Mouse (Mus musculus) thymus, postnatal 36 days (tissue): ENCODE measurements around the gene Sarm1.

Source experiments
- DNase-seq, 2 experiments: peaks; one replicate each; pipeline ENCODE4 v3.0.0; 2022; ENCODE audit warnings: mixed read lengths in 2 of 2

Sarm1 gene

DNA sequence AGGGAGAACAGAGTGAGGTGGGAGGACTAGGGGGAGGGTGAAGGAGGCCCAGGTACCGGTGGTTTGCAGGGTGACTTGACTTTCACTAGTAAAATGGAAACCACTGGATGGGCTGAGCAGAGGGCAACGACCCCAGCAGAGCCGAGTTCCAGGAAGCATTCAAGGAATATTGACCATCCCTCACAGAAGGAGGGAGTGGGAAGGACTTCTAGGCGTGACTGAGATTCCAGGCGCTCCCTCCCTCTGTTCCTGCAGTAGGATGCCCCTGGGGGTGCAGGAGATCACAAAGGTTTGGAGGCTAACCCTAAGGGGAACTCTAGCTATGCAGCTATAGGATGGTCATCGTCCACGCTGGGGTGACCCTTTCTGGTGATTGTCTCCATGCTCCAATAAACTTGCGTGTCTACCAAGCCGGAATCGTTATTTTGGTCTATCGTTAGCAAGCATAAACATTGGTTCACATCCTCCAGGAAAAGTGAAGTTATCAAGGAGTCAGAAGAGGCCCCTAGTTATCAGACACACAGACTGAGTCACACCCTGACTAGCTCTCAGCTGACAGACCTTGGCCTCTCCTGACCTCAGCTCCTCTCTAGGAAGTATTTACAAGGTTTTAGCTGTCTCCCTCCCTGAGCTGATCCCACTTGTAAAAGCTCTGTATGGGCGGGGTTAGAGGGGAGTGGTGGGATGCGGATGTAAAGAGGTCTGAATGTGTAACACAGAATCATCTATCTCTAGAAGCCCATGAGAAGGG is 34.1 kb downstream of the Sarm1 start:
- DNase-seq, result no peak

DNA sequence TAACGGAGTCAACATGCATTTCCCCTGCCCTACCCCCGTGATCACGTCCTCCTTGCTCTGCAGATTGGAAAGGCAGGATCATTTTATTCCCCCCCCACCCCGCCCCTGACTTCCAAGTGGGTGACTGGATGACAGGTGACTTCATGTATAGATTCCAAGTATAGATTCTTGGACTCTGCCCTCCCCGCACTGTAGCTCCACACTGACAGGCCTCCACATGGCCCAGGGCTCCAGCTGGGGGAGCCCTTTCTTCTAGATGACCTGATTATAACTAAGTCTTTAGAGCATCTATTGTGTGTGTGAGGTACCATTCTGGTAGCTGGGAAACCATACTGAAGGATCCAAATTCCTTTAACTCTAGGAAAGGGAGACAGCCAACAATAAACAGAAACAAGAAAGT is 34.9 kb downstream of the Sarm1 start:
- no peak for DNase-seq

DNA sequence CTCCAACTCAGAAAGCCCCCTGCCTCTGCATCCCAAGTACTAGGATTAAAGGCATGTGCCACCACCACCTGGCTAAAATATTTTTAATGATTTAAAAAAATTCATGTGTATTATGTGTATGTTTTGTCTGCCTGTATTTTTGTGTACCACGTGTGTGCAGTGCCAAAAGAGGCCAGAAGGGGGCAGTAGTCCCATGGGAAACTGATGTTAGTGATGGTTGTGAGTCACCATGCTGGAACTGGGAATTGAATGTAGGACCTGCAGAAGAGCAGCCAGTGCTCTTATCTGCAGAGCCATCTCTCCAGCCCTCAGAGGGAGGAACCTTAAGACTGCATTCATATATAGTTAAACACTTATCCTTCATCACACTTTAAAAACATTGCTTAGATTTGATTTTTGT is 35.7 kb downstream of the Sarm1 start:
- DNase-seq, result no peak

DNA sequence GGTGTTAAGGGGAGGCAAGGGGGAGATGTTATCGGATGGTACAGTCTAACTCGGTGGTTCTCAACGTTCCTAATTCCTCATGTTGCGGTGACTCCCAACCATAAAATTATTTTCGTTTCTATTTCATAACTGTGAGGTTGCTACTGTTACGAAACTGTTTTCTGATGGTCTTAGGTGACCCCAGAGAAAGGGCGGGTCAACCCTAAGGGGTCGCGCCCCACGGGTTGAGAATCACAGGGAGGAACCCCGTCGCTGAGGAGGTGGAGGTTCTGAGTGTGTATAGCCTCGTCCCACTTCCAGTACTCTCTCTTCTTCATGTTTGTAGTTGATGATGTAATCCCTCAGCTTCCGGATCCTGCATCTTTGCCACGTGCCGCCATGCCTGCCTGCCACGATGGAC is 38.8 kb downstream of the Sarm1 start:
- no peak for DNase-seq

DNA sequence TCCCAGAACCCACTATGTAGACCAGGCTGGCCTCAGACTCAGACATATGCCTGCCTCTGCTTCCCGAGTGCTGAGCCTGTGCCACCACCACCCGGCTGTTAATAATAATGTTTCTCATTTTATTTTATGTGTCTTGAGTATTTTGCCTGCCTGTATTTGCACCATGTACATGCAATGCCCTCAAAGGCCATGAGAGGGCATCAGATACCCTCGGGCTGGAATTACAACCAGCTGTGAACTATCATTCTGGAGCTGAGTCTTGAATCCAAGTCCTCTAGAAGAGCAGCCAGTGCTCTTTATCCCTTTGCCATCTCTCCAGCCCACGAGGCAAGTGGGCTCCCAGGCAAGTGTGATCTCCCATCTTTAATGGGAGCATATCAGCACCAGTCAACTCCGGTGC is 42.2 kb downstream of the Sarm1 start:
- peak; percentile 15 to 33 for DNase-seq

DNA sequence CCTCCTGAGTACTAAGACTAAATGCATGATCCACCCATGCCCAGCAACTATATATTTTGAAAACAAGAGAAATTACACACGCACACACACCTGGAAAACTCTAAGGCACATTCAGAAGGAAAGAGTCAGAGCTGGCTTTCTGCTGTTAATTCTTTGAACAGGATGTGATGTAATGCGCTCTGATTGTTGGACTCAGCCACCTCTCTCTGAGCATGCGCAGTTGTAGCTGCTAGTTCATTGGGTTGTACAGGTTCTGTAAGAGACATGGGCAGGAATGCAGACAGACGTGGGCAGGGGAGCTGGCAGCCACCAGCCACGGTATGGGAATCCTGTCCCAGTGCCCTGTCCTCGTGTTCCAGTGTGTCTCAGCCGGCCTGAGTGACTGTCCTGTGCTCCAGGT is 43.3 kb downstream of the Sarm1 start:
- DNase-seq, result no peak

DNA sequence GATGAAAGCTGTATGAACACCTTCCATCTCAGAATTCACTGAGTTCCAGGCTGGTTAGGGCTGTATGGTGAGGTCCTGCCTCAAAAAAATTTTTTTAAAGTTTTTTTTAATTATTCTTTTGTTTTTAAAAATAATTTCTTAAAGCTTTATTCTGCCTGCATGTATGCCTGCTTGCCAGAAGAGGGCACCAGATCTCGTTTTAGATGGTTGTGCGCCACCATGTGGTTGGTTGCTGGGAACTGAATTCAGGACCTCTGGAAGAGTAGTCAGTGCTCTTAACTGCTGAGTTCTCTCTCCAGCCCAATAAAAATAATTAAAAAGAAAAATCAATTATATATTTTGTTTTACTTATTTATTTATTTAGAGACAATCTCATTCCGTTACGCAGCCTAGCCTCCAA is 43.9 kb downstream of the Sarm1 start:
- peak; percentile 60 to 69 for DNase-seq

DNA sequence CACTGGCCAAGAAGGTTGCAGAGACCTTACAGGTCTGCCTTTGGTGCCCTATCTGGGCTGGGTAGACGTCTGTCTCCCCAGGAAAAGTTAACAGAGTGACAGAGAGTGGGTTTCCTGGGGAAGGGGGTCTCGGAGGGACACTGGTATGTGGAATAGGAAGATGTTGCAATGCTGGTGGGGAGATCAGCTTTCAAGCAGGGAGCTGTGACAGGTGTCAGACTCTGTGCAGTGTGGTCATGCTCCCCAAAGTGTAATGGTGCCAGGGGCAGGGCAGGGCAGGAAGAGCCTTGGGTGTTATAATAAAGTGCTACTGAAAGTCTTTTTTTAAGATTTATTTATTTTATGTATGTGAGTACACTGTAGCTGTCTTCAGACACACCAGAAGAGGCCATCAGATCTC is 47.2 kb downstream of the Sarm1 start:
- no peak for DNase-seq

DNA sequence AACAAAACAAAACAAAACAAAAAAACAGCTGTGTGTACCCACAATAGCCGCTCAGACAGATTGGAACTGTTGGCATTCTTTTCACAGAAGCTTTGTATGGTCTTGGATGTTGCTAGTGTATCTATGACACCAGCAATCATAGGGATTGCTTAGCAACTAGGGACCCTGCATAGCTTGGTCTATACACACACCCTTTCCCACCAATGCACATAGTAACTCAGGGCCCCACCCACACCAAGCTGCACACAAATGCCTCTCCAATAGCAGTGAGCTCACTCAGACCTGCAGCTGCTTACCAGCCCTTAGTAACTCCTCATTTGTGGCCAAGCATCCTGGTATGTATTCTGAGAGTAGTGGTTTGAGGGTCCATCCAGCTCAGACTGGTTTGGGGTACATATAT is 49.3 kb downstream of the Sarm1 start:
- DNase-seq, result no peak

DNA sequence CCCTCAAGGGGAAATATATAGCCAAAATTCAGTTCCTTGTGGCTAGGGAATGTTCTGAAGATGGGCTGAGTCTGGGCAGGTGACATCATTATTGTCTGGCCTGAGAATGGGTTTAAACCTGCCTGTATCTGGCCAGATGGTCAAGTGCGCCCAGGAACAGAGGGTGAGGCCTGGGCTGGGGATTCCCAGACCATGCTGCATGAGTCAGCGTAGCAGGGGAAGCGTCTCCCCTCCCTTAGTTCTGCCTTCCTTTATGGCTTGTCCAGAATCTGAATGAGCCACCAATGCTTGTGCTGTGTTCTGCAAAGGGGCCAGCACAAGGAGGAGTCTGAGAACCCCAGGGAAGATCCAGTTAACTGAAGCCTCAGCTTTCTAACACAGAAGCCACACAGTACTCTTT is 50.4 kb downstream of the Sarm1 start:
- no peak for DNase-seq

DNA sequence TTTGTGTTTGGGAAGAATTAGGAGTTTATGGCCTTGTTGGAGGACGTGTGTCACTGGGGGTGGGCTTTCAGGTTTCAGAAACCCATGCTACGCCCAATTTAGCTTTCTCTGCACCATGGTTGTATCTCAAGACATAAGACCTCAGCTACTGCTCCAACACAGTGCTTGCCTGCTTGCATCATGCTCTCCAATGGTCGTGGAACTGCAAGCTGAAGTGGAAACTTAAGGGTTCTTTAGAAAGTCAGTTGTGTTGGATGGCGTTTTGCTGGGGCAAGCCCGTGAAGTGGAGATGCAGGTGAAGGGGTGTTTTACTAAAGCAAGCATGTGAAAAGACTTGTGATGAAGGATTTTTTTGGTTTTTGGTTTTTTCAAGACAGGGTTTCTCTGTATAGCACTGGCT is 54.4 kb downstream of the Sarm1 start:
- DNase-seq, result no peak

DNA sequence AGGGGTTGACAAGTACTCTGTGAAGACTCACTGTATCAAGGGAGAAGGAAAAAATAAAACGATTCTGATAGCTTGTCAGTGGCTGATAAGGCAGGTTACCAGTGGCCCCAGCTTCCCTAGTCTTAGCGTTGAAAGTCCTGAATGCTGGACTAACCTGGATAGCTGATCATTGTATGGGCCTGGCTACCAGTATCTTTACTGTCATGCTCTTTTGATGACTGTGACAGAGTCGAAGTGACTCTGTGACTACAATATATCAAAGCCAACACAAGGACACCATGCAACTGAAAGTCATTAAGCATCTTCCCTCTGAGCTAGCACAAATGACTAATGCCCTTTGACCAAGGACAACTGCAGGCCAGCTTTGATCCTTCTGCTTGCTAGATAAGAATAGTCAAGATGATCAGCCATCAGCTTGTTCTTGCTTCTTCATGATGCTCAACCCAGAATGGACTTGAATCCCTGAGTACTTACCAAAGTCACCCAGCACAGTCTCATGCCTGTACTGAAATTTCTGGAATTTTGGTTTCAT is 59.1 kb downstream of the Sarm1 start:
- DNase-seq, result no peak

DNA sequence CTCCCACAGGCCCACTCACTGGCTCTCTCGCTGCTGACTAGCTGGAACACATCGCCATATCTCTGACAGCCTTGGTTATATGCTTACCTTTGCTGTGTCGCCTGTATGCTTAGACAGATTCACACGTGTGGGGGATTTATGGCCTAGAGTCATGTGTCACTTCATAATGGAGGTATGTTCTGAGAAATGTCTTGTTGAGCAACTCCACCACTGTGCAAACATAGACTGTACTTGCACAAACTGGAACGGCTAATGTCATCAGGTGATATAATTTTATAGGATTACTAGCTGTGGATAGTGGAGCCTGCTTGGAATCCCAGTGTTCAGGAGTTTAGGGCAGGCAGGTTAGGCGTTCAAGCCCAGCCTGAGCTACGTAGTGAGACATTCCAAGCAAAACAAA is 60.4 kb downstream of the Sarm1 start:
- no peak for DNase-seq

DNA sequence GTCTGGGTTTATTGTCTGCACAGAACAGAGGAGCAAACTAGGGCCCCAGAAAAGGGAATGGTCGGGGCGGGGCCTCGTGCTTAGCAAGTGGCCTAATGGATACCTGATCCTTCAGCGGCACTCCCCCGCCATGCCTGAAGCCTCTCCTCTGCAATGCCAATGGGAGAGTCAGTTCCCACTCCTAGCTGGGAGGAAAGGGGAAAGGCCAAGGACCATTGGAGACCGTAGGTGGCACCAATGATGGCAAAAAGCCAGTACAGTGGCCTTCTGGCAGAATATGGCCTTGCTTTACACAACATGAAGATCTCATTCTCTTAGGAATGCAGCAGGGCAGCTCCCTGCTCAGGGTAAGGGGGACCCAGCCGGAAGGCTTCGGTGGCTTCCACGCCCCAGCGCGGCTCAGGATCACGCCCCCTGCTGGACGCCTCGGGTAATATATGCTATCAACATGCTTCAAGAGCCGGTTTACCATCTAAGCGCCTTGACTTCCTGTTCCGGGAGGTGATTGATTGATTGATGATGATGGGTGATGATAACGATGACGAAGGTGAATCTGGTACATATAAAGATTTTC is 61.7 kb downstream of the Sarm1 start:
- peak; percentile 36 to 42 for DNase-seq

DNA sequence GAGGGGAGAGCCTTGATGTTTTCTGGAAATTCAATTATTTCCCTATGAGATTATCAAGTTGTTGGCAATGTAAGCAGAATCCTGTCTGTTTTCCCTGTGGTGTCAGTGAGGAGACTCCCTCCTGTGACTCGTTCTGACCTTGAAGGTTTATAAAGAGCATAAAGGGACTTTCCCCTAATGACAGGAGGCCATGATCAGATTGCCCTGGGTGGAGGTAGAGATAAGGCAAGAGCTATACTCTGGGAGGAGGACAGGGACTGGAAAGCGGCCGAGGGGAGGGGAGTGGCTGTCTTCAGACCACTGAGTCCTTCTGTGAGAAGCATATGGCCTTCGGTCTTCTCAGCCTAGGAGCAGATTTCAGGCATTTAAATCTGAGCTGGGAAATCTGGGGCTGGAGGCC is 63.5 kb downstream of the Sarm1 start:
- DNase-seq, result no peak

DNA sequence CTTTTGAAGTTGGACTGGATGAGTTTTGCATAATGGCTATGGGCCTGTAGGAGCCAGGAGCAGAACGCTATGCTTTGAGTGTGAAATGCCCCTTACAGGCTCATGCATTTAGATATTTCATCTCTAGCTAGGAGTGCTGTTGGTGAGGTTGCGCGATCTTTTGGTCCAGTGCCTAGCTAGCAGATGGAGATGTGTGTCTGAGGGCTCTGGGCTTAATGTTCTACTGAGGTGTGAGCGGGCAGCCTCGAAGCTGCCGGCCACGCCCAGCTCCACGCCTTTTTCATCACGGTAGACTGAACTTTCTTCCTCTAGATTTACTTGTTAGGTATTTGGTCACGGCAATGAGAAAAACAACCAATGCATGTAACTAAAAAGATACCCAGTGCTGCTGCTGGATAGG is 66.4 kb downstream of the Sarm1 start:
- no peak for DNase-seq

DNA sequence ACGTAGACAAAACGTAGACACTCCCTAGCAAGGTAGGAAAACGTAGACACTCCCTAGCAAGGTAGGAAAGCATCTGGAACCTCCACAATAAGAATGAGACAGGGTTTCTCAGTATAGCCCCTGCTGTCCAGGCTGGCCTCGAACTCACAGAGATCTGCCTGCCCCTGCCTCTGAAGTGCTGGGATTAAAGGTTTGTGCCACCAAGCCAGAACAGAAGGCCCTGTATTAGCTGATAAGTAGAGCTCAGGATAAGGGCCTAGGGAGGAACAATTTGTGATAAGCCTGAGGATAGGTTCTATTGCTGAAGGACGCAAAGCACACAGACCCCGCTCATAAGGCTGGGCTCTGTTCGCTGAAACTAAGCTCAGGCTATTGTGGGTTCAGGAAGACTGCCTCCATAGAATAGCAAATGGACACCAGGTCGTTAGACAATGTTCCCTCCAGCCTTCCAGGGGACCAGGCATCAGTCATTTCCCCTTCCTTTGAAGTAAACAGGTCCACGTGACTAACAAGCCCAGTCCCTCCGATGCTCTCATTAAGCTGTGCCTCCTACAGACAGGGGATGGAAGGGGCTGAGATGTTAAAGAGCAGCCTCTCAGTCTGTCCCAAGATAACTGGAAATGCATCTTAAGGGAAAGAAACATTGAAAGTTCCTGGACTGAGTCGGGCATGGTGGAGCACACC is 67.2 kb downstream of the Sarm1 start:
- no peak for DNase-seq

DNA sequence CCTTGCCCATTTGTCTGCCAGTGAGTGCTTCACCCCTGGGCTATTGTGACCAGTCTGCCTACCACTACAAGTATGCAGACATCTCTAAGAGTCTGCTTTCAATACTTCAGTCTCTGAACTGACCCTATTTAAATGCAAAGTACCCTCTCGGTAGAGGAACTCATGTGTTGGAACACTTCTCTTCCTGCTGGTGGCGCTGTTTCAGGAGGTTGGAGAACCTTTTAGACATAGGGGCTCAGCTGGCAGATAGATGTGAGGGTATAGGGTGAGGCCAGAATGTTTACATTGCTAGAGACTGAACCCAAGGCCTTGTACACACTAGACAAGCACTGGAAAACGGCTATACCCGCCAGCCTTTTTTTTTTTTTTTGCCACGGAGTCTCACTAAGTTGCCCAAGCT is 69.2 kb downstream of the Sarm1 start:
- DNase-seq, result no peak

DNA sequence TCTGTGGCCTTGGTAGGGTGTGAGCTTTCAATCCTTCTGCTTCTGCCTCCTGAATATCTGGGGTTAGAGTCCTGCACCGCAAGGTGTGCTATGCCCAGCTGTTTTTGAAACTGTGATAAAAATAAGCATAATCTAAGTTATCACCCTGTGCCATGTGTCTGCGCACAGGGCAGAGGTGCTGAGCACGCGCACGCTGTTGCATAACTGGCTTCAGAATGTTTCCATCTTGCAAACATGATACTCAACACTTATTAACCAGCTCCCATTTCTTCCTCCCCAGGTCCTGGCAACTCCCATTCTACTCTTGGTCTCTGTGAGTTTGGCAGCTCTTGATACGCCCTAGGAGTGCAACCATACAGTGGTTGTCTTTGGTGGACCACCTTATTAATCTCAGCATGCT is 69.9 kb downstream of the Sarm1 start:
- no peak for DNase-seq

DNA sequence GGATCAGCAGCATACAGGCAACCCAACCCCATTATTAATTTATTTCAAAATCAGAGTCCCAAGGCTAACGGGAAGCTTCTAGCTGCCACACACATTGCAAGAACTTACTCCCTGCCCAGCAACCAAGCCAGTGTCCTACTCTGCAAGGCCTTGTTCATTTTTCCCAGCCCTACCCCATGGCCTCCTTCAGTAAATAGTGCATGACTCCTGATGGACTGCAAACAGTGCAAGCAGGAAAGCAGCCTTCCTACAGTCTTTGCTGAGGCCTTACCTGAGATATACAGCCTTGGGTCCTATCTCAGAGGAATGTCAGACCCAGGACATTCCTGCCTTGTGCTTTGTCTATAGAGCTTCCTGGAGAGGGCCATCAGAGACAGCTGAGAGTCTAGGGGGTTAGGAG is 72.0 kb downstream of the Sarm1 start:
- no peak for DNase-seq

DNA sequence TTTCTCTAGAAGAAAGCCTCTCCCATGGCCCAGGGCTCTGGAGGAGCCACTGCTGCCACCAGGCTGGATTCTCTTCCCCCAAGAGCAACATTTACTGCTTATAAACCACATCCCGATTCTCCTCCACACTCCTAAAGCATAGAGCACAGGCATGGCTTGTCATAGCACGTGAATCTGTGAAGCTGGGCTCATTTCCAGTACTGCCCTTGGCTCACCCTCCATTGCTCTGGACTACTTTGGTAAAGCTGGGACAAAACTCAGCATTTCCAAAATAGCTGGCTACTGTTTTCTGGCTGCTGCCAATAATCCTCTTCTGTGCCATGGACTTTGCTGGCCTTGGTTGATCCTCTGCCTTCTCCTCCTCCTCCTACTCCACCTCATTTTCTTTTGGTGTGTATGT is 73.2 kb downstream of the Sarm1 start:
- DNase-seq, result no peak
